Comparison of ENCODE assay signal across 25 mouse cellular contexts in genomic region chr2:168663716-168664115, GRCm38 (mm10).
A peak's percentile ranks its signal among the peaks of the same experiment; 100 is the strongest.
DNase-seq lines count a peak whose midpoint lies in the region; ATAC-seq and TF ChIP-seq lines count a peak whose summit lies in the region.
"Had no signal": no experiment of that assay in that cellular context is flagged by ENCODE, and none has a peak within 500 bp of the region (broad histone marks: within the 10 kb centered on the region; RNA-seq: fewer than 3 reads in every experiment).

No protein-coding gene starts in this region.

- H3K27ac ChIP-seq in intestine, embryonic 15.5 days: 0 out of 2 replicates have a peak overlapping the region, but pooled peaks have one; percentile 32
- H3K27ac ChIP-seq in intestine, postnatal 0 days (ENCODE audit: low read depth, low read length): peak overlapping the region; percentile 64; the same call in 1 of the 2 replicates
- H3K27ac ChIP-seq in hindbrain, embryonic 14.5 days: no peak overlapping the region
- H3K27ac ChIP-seq: embryonic facial prominence, embryonic 13.5 days; embryonic facial prominence, embryonic 15.5 days; forebrain, embryonic 12.5 days had no signal

- WGBS in intestine, embryonic 15.5 days: 74% methylated on average over 5 of the region's 5 CpGs
- WGBS in intestine, postnatal 0 days: 57% methylated on average over 5 of the region's 5 CpGs
- 72% methylated on average over 5 of the region's 5 CpGs for WGBS in hindbrain, embryonic 14.5 days

- no peaks in the 10 kb centered on the region for H3K9me3 ChIP-seq in intestine, embryonic 15.5 days
- H3K9me3 ChIP-seq in intestine, postnatal 0 days (ENCODE audit: control insufficient read depth): no peaks in the 10 kb centered on the region
- H3K9me3 ChIP-seq in hindbrain, embryonic 14.5 days (ENCODE audit: control insufficient read depth, low read length): no peaks in the 10 kb centered on the region
- H3K9me3 ChIP-seq: embryonic facial prominence, embryonic 13.5 days; embryonic facial prominence, embryonic 15.5 days; forebrain, embryonic 10.5 days; forebrain, embryonic 12.5 days had no signal

- H3K9ac ChIP-seq in intestine, embryonic 15.5 days: no peak overlapping the region
- no peak overlapping the region for H3K9ac ChIP-seq in intestine, postnatal 0 days (ENCODE audit: low read depth, low read length)
- H3K9ac ChIP-seq in hindbrain, embryonic 14.5 days: no peak overlapping the region
- H3K9ac ChIP-seq: embryonic facial prominence, embryonic 13.5 days; embryonic facial prominence, embryonic 15.5 days; forebrain, embryonic 12.5 days had no signal

- H3K36me3 ChIP-seq in intestine, embryonic 15.5 days: 0 out of 2 replicates have a peak, but pooled peaks cover 4% of the 10 kb centered on the region
- H3K36me3 ChIP-seq in intestine, postnatal 0 days (ENCODE audit: control insufficient read depth, insufficient read depth): peaks cover 8% of the 10 kb centered on the region; the same call in 1 of the 2 replicates
- H3K36me3 ChIP-seq in hindbrain, embryonic 14.5 days (replicated peaks; ENCODE audit: control insufficient read depth, insufficient read depth): peaks cover 66% of the 10 kb centered on the region
- H3K36me3 ChIP-seq: forebrain, embryonic 10.5 days; G1E had no signal

- TF ChIP-seq CTCF in intestine, postnatal 0 days (IDR thresholded peaks at IDR 0.05; ENCODE audit: low read depth): no peak

- ATAC-seq in frontal cortex, adult (ENCODE audit: low TSS enrichment): peak; percentile 55; the same call in 1 of the 2 replicates
- no peak for ATAC-seq in intestine, embryonic 15.5 days
- ATAC-seq in intestine, postnatal 0 days: no peak; the same call in 1 of the 2 replicates
- ATAC-seq in hindbrain, embryonic 14.5 days (ENCODE audit: low FRiP score): no peak
- ATAC-seq: activated CD4-positive, CD25-positive, alpha-beta regulatory T cell, adult 4 months; CD4-positive, CD25-positive, alpha-beta regulatory T cell, adult 4 months; forebrain, embryonic 14.5 days; forebrain, embryonic 16.5 days; Patski had no signal

- DNase-seq in frontal cortex, postnatal 14 days (ENCODE audit: low spot score in 2 of 2): no peak
- no peak for DNase-seq in hindbrain, embryonic 14.5 days (ENCODE audit: low spot score)
- DNase-seq in embryo, embryonic 10.5 days (ENCODE audit: low spot score): no peak
- DNase-seq: adrenal gland, adult 8-10 months; adrenal gland, postnatal 14 days; adrenal gland, postnatal 36 days; B cell, adult 2 months; cerebellum, adult 11-12 months; cerebellum, adult 2 months; cerebellum, postnatal 10 days; cerebellum, postnatal 36 days had no signal

- no peak overlapping the region for H3K4me2 ChIP-seq in intestine, embryonic 15.5 days (replicated peaks)
- no peak overlapping the region for H3K4me2 ChIP-seq in intestine, postnatal 0 days (replicated peaks; ENCODE audit: low read depth)
- no peak overlapping the region for H3K4me2 ChIP-seq in hindbrain, embryonic 14.5 days (replicated peaks)
- H3K4me2 ChIP-seq: embryonic facial prominence, embryonic 13.5 days; embryonic facial prominence, embryonic 15.5 days; forebrain, embryonic 12.5 days had no signal

- no peak overlapping the region for H3K4me3 ChIP-seq in intestine, embryonic 15.5 days (replicated peaks)
- H3K4me3 ChIP-seq in intestine, postnatal 0 days (ENCODE audit: low read depth, low read length): no peak overlapping the region
- H3K4me3 ChIP-seq in hindbrain, embryonic 14.5 days (replicated peaks; ENCODE audit: low read length): no peak overlapping the region
- H3K4me3 ChIP-seq: embryonic facial prominence, embryonic 13.5 days; embryonic facial prominence, embryonic 15.5 days; erythroblast, embryonic 14.5 days; forebrain, embryonic 10.5 days; forebrain, embryonic 12.5 days had no signal

- no peaks in the 10 kb centered on the region for H3K27me3 ChIP-seq in intestine, embryonic 15.5 days (replicated peaks)
- no peaks in the 10 kb centered on the region for H3K27me3 ChIP-seq in intestine, postnatal 0 days (replicated peaks; ENCODE audit: control insufficient read depth, insufficient read depth, low read length)
- H3K27me3 ChIP-seq in hindbrain, embryonic 14.5 days (ENCODE audit: control insufficient read depth, insufficient read depth, low read length): no peaks in the 10 kb centered on the region
- H3K27me3 ChIP-seq: embryonic facial prominence, embryonic 13.5 days; embryonic facial prominence, embryonic 15.5 days; forebrain, embryonic 12.5 days; Patski had no signal

- no peaks in the 10 kb centered on the region for H3K4me1 ChIP-seq in intestine, embryonic 15.5 days (replicated peaks)
- no peaks in the 10 kb centered on the region for H3K4me1 ChIP-seq in intestine, postnatal 0 days (replicated peaks; ENCODE audit: control insufficient read depth, insufficient read depth, low read length)
- no peaks in the 10 kb centered on the region for H3K4me1 ChIP-seq in hindbrain, embryonic 14.5 days (replicated peaks; ENCODE audit: control insufficient read depth, insufficient read depth, low read length)
- H3K4me1 ChIP-seq: embryonic facial prominence, embryonic 13.5 days; embryonic facial prominence, embryonic 15.5 days; forebrain, embryonic 12.5 days had no signal
